Mouse (Mus musculus): ENCODE measurements at regions not wholly inside any gene's neighbourhood (a gene's known extent, or its start where the extent isn't known, plus 50 kb on each side); places are given as distances from the start of the nearest gene placed in this dataset.

DNA sequence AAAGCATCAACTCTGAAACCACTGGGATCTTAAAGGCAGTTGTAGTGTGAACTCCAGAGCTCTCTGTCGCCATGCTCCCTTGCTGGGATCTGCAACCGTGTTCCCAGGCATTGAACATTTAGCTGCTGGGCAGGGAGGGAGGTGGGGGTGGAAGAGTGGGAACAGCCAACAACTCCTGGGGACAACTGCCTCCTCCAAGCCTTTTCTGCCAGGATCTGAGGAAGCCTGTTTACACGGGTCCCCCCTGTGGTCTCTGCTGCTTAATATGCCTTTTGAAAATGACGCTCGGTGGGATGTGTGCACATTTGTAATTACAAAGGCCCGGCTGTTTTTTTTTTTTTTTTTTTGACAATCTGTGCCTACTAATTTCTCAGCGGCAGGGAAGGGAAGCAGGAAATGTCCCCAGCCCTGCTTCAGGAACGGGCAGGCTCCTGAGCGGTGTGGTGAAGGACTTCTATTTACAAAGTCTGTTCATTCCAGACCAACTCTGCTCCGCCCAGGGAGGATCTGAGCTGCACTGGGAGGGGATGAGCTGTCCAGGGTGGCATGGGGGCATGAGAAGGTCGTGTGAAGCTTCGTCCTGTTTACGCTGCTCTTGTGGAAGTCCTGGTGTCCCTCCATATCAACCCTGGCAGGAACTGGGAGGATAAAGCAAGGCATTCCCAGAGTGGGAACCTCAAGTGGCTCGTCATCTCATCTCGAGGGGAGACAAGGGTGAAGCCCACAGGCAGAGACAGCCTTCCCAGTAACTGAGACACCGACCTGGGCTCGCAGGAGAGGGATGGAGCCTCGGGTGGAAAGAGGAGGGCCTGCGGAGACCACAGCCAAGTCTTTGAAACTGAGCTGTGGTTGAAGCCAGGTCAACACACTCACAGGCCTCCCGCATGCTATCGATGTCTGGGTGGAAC is 465.0 kb upstream of the Zmiz1 start:
- DNase-seq (ENCODE audit: low spot score in 2 of 2): no peak

DNA sequence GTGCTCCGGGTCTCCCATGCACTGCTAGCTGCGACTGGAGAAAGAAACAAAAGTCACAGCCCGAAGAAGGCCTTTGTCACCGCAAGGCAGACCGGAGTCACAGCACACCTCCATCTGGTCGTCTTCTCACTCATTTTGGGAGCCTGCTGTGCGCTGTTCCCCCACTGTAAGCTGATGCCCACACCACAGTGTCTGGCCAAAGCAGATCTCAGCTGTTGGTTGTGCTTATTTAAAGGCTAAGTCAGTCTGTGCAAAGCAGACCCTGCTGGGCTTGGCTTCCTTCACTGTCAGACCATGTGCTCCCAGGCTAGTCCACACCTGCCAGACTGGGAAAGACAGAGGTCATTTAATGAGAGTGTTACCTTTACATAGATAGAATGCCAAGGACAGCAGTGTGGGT is 463.8 kb upstream of the Zmiz1 start:
- no peak for DNase-seq (ENCODE audit: low spot score in 2 of 2)

DNA sequence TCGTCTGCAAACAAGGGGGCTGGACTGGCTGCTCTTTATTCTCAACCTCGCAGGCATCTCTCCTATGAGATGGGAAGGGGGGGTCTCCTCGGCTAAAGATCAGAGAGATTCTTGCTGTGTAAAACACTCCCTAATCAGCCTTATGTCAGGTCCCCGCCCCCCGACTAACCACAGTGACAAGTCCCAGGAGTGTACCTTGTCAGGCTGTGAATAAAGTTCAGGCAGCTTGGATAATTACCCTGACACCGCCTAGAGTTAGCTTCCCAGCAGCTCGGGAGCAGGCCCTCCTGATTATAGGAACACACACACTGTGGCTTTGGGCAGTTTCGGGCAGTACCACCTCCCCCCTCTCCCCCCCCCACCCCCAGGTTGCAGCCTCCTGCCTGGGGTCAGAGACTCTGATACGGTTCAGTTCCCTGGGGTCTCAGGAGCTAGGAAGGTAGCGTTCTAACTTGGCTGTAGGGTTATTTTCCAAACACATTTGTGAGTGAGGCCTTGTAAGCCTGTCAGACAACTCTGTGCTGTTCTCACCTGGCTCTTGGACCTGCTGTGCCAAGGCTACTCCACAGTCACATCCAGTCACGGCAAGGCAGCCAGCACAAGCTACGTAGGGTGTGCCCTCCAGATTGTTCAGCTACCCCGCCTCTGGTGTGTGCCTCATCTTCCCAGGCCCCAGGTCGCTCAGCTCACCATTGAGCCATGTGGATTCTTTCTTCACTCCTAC is 461.0 kb upstream of the Zmiz1 start:
- DNase-seq (ENCODE audit: low spot score in 2 of 2): no peak

DNA sequence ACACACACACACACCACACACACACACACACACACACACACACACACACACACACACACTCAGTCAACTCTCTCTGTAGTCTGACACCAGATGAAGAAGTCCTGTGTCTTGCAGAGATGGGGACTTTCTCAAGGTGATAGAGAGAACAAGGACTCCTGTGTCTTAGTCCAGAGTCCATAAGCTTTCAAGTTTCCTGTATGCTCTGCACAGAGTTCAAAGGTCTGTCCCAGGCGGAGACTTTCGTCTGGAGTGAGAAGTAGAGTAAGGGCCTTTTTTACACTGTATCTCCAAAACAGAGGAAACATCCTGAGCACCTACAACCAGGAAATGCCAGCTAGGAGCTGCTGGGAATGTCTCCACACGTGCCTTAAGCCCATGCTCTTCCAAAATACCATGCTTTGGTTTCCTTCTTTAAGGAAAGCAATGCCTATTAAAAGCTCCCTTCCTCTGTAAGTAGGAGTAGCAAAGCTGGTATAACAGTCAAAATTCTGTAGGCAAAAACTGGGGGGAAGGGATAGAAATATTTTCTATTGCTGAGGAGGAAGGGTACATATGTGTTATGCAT is 459.9 kb upstream of the Zmiz1 start:
- no peak for DNase-seq (ENCODE audit: low spot score in 2 of 2)

DNA sequence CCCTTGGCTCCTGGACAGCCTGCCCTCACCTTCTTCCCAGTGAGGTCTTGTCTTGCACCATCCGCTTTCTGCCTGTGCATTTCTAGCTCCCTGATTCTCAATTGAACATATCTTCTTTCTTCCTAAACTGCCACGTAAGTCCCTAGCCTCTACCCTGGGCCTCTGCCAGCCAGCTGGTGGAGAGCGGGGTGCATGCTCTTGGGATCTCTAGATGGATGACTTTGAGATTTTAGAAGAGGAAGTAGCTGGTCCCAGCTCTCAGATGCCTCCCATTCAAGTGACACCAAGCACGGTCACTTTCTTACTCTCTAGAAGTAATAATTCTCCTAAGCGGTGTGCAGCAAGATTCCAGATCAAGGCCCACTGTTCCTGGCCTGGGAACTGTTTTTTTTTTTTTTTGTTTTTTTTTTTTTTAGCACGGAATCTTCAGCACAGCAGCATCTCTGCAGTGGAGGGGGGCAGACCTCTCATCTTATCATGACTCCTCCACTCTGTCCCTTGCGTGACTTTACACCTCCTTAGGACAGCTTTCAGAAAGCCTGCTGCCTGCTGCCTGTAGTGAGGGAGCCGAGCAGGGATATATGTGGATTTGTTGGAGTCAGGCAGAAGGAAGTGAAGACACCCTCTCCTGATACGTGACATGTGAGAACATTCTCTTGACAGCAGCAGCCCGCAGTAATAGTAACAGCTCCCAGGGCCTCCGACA is 453.6 kb upstream of the Zmiz1 start:
- DNase-seq (ENCODE audit: low spot score in 2 of 2): no peak

DNA sequence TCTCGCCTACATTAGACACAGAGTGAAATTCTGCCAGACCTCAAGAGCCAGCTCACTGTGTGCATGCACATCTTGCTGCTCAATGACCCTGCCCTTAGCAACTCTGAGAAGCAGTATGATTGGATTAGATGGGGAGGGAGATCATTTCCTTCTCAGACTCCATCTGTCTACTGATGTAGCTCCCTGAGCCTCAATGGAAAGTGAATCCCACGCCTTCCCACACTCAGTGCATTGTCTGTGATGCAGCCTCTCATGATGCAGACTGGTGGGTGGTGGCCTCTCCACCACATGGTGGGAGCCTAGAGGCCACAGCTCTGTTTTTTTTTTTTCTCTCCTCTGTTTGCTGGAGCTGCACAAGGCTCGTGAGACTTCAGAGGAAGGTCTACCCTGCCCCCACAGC is 447.1 kb upstream of the Zmiz1 start:
- DNase-seq (ENCODE audit: low spot score in 2 of 2): no peak

DNA sequence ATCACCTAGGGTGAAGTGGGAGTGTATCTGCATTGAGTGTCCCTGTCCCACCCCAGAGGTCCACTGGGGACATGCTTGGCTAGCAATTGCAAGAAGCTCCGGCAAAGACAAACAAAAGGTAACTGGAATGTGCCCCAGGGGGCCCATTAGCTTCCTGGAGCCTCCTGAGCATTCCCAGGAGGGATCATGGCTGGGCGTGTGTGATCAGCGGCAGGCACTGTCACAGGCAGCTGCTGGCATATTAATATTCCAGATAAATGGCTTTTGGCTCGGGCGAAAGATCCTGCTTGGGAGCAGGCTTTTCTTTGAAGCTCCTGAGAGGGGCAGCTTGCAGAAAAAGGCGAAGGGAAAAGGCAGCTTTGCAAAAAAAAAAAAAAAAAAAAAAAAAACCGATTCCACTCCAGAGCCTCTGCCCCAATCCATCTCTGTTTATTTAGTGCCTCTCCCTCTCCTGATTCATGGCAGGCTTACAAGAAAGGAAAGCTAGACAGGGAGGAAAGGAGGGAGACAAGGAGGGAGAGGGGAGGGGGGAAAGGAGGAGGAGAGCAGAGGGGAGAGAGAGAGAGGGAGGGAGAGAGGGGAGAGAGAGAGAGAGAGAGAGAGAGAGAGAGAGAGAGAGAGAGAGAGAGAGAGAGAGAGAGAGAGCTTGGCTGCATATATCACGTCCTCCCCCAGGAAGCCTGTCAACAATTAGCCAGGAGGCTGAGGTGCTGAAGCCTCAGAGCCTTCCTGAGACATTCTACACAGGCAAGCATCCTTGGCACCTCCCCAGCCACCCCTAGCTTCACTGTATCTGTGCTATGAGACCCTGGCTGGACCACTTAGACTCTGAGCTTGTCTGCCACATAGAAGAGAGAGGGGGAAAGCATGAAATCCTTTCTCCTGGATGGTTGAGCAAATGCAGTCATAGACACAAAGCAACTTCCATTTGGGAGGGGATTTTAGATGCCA is 443.4 kb upstream of the Zmiz1 start:
- no peak for DNase-seq (ENCODE audit: low spot score in 2 of 2)

DNA sequence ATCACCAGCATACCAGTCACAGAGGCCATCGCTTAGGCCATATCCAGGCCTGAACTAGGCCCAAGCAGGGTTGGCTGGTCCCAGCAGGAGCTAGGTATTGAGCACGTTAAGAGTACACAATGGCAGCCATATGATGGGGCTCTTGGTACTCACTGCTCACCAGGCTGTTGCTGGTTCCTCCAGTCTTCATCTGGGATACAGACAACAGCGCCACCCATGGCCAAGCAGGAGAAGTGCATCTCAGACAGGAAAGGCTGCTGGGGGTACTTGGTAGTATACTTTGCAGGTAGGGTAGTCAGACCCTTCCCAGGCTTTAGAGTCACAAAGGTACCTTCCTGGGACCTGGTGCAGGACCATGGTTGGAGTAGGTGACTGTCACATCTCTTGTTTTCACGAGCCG is 441.1 kb upstream of the Zmiz1 start:
- DNase-seq (ENCODE audit: low spot score in 2 of 2): no peak

DNA sequence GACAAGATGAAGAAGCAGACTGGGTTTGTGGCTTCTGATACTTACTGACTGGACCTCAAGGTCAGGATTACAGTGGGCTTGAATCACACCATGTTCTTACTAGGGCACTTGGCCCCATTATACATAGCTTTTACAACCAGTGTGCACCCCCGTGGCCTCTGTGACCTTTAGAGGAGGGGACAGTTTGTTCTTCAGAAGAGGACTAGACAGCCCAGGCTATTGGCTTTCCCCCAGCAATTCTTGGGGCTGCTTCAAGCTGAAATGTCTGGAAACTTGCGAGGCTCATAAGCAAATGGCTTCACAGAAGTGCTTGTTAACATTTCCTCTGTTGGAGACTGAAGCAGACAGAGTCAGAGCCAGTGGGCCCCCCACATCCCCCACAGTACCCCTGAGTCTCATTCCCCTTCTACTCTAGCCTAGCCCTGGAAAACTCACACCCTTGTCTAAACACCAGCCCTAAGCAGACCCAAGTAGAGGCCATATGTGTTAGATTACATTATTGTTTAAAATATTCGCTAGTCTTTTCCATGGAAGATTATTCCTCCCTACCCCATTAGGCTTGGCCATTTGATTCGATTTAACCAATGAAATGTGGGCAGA is 439.6 kb upstream of the Zmiz1 start:
- DNase-seq (ENCODE audit: low spot score in 2 of 2): no peak

DNA sequence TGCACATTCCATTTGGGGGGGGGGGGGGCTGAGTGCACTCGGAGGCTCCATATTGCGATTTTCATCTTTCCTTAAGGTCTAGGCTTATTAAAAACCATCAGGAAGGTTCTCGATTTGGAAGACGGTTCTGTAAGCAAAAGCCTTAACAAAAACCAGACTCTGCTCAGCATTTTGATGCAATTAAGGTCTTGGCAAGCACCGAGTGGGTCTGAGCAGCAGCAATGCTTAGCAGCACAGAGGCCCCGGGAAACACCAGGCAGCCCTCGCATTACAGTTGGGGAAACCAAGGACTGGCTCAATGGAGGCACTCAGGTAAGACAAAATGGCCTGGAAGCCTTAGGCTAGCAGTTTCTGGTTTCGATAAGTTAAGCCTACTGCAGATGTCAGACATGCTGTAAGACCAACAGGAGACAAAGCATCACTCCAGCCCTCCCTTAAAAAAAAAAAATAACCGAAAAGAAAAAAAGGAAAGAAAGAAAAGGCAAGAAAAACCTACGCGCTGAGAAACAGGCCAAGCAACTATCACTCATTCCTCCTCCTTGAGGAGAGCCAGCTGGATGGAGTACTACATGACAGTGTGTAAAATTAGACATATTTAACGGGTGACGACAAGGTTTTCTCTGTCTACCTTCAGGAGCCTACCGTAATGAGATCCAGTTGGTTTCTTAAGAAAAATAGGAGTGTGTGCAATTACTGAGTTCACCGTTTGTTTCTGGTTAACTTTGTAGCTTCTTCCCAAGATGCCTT is 436.3 kb upstream of the Zmiz1 start:
- DNase-seq (ENCODE audit: low spot score in 2 of 2): no peak

DNA sequence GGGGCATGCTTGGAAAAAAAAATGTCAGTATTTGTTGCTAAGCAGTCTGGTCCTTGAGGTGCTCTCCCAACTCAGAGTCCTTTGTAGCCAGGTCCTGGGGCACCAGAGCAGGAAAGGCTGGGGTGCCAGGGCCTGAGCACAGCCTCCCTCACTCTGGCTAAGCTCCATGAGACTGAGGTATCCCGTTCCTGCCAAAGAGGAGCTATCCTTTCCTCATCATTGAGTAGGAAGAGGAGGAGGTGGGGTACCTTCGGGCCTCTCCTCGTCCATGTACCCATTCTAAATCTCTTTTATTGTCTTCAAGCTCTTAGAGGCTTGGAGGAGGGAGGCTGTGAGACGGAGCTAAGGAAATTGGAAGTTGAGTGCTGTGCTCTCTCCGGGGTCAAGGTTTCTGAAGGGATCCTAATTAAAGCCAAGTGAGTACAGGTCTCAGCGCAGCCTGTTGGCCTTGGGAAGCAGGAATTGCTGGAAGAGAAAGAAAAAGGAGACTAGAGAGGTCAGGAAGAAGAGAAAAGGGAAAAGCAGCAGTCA is 435.6 kb upstream of the Zmiz1 start:
- no peak for DNase-seq (ENCODE audit: low spot score in 2 of 2)

DNA sequence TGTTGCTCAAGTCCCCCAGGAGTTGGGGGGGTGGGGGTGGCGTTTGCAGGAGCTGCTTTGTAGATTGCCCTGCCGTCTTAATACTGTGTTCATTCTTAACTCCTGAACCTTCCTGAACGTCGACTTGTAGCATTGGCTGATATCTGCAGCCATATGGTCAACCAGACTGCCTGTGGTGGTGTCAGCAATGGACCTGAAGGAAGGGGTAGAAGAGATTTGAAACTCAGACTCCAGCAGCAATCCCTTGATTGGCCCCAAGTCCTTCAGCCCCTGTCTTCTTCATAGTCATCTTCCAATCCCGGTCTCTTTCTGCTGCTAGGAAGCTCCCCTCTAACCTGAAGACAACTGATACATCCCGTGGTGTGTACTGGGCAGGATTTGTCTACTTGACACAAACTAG is 433.9 kb upstream of the Zmiz1 start:
- DNase-seq (ENCODE audit: low spot score in 2 of 2): no peak

DNA sequence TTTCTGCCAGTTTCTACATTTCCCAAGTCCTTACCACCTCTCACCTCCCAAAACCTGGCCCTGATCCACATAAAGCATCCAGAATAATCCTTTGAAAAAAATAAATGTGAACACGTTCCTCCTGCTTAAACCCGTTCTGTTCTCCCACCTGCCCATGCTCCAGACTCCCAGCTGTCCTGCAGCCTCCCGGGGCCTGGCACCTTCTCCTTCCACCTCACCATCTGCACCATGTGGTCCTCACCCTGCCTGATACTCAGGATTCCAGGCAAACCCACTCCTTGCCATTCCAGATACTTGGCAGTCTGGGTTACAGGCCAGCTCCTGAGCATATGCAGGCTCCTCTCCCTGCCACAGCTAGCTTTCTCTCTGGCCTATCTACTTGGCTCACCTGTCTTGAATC is 431.9 kb upstream of the Zmiz1 start:
- no peak for DNase-seq (ENCODE audit: low spot score in 2 of 2)

DNA sequence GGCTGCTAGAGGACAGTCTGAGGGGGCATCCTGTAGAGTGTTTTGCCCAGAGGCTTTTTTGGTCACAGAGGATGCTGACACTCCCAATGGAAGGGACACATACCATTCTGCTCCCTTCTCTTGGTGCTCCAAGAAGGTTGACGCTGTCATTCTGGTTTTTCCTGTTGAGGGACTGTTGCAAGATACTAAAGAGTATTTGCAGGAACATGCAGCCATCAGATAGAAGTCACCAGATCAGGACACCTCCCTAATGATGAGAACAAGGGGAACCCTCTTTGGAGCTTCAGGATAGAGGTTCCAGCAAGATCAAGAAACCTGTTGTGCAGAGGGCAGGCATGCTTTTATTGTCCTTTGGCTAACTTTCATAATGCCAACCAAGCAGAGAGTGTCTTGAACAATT is 431.1 kb upstream of the Zmiz1 start:
- no peak for DNase-seq (ENCODE audit: low spot score in 2 of 2)

DNA sequence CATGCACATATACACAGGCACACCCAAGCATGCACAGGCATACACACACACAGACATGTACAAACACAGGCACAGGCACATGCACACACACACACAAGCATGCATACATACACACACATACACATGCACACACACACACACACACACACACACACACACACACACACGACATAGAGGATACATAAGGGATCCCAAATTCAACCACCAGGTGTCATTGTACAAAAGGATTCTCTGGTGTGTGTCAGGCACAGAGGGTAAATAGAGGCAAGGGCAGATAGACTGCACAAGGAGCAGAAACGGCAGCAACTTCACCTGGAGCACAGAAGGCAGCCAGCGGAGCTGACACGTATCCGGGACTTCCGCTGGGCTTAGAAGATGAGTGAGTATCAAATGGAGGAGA is 428.1 kb upstream of the Zmiz1 start:
- DNase-seq (ENCODE audit: low spot score in 2 of 2): no peak

DNA sequence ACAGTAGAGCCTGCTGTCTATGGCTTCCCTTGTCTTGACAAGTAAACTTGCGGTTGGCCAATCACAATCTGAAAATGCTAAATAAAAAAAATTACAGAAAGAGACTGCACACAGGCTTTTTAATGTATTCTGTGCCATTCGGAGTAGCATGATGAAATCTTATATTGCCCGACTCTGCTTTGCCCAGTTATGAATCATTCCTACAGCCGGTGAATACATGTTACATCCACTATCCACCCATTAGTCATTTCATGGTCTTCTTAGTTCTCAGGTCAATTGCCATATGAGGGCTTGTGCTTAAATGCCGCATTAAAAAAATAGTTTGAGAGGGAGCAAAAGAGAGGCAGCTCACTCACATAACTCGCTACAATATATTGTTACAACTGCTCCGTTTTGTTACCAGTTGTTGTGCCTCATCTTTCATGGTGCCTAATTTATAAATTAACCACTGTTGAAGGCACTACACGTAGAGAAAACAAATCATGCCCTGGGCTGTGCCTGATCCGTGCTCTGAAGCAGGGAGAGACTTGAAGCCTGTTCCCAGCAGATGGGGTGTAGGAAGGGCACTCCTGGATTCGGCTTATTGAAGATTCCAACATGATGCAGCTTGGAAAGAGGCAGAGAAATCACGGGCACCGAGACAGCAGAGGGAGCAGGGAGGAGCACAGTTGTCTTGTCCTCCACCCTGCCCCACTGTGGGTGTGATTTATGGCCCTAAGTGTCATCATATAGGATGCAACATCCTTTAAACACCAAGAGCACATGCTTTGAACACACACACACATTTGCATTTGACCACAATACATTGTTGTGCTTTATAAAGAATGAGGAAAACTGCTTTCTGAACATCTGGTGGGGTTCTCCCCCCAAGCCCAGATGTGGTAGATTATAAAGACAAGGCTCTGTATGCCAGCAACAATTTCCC is 427.0 kb upstream of the Zmiz1 start:
- no peak for DNase-seq (ENCODE audit: low spot score in 2 of 2)

DNA sequence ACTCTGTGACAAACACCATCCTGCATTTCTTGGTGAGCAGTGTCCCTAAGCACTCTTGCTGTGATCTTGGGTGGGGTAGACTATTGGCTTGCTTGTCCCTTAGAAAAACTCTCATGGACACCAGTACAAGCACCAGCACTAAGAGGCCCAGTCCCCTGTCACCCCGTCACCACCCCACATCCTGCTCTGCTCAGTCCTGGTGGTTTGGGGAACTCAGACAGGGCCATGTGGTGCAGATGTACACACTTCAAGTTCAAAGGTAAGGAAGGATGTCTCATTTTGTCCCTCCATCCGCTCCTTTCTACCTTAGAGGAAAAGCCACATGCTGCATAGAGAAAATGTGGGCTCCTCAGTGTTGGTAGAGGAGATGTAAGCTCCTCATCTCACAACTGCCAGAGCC is 426.1 kb upstream of the Zmiz1 start:
- no peak for DNase-seq (ENCODE audit: low spot score in 2 of 2)

DNA sequence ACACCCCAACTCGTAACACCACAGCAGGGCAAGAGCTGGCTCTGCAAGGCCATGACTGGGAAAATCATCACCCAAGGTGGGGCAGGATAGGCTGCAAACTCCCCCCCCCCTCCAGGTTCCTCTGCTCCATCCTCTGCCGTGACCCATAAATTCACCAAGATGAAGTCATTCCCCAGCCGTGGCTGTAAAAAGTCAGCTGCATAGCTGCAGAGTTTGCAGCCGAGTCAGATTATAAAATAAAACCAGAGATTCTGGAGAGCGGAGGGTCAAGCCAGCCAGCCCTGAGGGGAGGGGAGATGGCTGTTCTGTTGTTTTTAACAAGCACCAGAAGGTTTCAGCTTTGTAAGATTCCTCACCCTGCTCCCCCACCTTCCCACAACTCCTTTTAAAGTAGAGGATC is 416.7 kb upstream of the Zmiz1 start:
- no peak for DNase-seq (ENCODE audit: low spot score in 2 of 2)

Measured in left cerebral cortex, adult 18-20 months (tissue).